In the genomic region with DNA sequence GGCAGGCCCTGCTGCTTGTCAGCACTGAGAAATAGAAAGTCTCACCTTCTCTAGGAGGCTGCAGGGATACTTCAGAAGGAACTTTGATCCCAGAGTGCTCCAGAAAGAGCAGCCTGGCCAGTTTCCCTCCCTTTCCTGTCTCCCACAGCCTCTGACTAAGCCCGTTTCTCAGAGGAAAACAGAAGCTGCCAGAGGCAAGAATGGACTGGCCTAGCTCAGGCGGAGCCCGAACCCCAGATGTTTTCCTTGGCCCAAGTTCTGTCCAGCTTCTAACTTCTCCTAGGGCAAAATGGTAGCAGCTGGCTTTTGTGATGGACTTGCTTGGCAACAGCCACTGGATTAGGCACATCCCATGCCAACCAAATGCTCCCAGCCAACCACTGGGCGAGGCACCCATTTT, we compare ENCODE assay signal across 15 mouse cellular contexts.
DNase-seq lines count a peak whose midpoint lies in the region.
"Had no signal": no experiment of that assay in that cellular context is flagged by ENCODE, and none has a peak within 500 bp of the region (broad histone marks: within the 10 kb centered on the region; RNA-seq: fewer than 3 reads in every experiment).

No protein-coding gene starts in this region.

- no peak overlapping the region for H3K4me3 ChIP-seq in heart, embryonic 10.5 days
- H3K4me3 ChIP-seq in limb, embryonic 10.5 days = no peak overlapping the region
- H3K4me3 ChIP-seq: forebrain, embryonic 12.5 days had no signal

- H3K9me3 ChIP-seq in heart, embryonic 10.5 days = no peaks in the 10 kb centered on the region
- H3K9me3 ChIP-seq in limb, embryonic 10.5 days (replicated peaks) = no peaks in the 10 kb centered on the region
- H3K9me3 ChIP-seq: forebrain, embryonic 12.5 days; heart, embryonic 13.5 days; stomach, embryonic 15.5 days had no signal

- H3K27ac ChIP-seq in heart, embryonic 10.5 days = no peak overlapping the region
- no peak overlapping the region for H3K27ac ChIP-seq in limb, embryonic 10.5 days
- H3K27ac ChIP-seq: forebrain, embryonic 12.5 days; heart, embryonic 13.5 days; kidney, postnatal 0 days; liver, embryonic 14.5 days; stomach, embryonic 15.5 days had no signal

- H3K27me3 ChIP-seq in heart, embryonic 10.5 days (ENCODE audit: insufficient read depth, poor library complexity, severe bottlenecking) = peaks cover 29% of the 10 kb centered on the region
- H3K27me3 ChIP-seq in limb, embryonic 10.5 days (ENCODE audit: low read depth, poor library complexity, severe bottlenecking) = peaks cover 25% of the 10 kb centered on the region
- H3K27me3 ChIP-seq: stomach, embryonic 15.5 days had no signal

- whole genome bisulfite sequencing in heart, embryonic 10.5 days = 63% methylated on average over 4 of the region's 4 CpGs
- WGBS in limb, embryonic 10.5 days = 71% methylated on average over 4 of the region's 4 CpGs

- DNase-seq in heart, adult 11 months = peak; percentile 97
- no peak for DNase-seq in heart, embryonic 10.5 days (ENCODE audit: low spot score)
- DNase-seq in urinary bladder, postnatal 14 days (ENCODE audit: low spot score) = peak; percentile 40
- no peak for DNase-seq in urinary bladder, postnatal 25 days (ENCODE audit: low spot score)
- DNase-seq in heart, postnatal 4 days = peak; percentile 18
- peak; percentile 15 for DNase-seq in yolk sac, embryonic 10.5 days (ENCODE audit: low spot score)
- DNase-seq in limb, embryonic 10.5 days (ENCODE audit: low spot score) = no peak
- DNase-seq in spleen, postnatal 36 days (ENCODE audit: low spot score in 2 of 2) = no peak
- DNase-seq: adrenal gland, postnatal 36 days; cerebellum, adult 18-20 months had no signal

- H3K4me1 ChIP-seq in heart, embryonic 10.5 days = peaks cover 7% of the 10 kb centered on the region
- H3K4me1 ChIP-seq in limb, embryonic 10.5 days = peaks cover 6% of the 10 kb centered on the region; the same call in 1 of the 2 replicates
- H3K4me1 ChIP-seq: stomach, embryonic 15.5 days had no signal

- H3K36me3 ChIP-seq in heart, embryonic 10.5 days = no peaks in the 10 kb centered on the region
- no peaks in the 10 kb centered on the region for H3K36me3 ChIP-seq in limb, embryonic 10.5 days
- H3K36me3 ChIP-seq: forebrain, embryonic 12.5 days; heart, embryonic 13.5 days; stomach, embryonic 15.5 days had no signal

Comparison
In these comparisons a context has a peak if more than half of its experiments do, and no peak if none do; other contexts are left out.
1. DNase-seq: peak in heart, adult 11 months (single experiment), urinary bladder, postnatal 14 days (single experiment), heart, postnatal 4 days (single experiment) and yolk sac, embryonic 10.5 days (single experiment); none in heart, embryonic 10.5 days (single experiment), urinary bladder, postnatal 25 days (single experiment), limb, embryonic 10.5 days (single experiment) and spleen, postnatal 36 days (0 of 2).